Mouse (Mus musculus) embryo, embryonic 11 days (tissue): ENCODE measurements around the gene Cnot10.

Source experiments
- DNase-seq: peaks from one replicate; pipeline ENCODE4 v3.0.0-alpha.2; 2015

Gene Cnot10

DNA sequence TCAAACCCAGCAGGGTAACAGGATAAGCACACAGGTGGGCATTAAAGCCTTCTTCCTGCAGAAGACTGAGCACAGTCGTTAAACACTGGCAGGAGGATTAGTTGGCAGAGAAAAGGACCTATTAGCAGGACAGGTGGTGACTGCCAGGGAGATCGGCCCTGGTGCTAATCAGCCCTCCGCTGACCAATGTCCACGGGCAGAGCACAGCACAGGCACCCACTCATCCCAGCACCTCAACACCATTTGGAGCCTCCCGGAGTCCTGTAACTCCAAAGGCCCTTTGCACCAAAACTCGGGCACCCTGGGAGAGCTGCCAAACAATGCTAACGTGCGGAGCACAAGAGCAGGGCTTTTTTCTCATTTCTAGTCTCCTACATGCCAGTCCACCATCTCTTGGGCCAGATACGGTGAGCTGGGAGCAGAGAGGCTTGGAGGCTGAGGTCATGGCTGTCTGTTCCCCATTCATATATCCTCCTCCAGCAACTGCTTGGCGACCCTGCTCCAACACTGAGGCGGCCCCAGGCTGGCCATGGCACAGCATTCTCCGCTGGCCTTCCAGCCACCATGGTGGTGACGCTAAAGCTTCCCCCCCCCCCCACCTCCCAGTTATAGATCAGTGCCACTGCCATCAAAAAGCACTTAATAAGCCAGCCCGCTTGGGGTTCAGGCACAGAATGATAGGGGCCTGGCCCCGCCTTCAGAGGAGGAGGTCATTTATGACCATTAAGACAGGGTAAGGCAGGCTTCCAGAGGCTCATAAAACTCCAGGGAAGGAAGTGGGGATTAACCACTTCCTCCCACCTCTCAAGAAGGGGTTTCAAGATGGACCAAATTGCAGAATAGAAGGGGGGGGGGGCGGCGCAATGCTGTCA, 95.9 kb downstream of the Cnot10 start:
- DNase-seq, result peak; percentile 46

DNA sequence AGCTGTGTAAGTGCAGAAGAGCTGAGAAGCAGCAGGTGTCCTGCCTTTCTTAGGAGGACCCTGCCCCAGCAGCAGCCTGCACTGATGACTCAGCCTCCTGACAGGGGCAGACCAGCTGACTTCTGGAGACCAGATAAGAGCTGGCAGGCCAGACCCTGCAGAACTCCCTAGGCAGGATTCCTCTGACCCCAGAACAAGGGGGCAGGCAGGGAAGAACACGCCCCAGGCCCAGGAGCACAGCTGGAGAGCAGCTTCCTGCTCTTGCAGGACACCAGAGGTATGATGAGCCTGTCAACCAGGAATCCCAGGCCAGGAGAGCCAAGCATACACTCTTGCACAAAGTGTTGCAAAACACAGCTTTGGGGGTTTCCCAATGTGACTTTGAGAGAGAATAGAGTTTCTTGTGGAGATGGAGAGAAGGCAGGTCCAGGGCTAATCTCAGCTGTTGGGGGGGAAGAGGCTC, 98.7 kb downstream of the Cnot10 start:
- peak; percentile 39 for DNase-seq

DNA sequence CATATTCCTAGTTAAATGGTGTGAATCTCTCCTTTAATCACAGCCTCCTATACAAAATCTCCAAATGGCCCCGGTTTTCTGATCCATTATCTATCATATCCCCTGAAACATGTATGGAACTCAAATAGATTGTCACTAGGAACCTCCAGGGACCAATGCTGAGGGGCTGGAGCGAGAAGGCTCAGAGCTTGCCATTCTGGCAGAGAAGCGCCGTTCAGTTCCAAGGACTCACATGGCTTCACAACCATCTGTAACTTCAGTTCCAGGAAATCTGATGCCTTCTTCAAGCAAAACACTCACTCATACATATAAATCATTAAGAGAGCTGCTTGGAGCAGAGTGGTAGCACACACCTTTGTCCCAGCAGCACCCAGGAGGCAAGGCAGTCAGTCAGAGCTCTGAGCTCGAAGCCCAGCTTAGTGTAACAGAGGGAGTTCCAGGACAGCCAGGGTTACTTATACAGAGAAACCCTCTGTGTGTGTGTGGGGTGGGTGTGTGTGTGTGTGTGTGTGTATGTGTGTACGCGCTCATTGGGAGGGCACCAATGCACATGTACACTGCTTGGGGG, 100.9 kb downstream of the Cnot10 start:
- DNase-seq, result no peak

DNA sequence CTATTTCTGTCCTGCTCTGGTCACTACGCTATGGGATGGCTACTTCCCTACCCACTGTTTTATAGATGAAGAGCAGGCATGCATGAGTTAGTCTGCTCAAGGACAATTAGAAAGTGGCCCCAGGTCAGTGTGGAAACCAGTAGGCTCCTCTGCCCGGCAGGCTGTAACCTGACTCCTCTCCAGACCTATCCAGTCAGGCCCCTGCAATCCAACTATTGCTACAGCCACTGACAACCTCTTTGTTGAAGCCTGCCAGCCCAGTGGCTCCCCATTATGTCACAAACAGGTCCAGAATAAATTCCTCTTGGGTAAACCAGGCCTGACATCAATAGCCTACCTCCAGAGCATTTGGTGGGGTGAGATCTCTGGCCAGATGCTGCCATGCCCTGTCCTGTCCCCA, 103.4 kb downstream of the Cnot10 start:
- peak; percentile 75 for DNase-seq
